Comparison of ENCODE assay signal across 10 mouse cellular contexts in the genomic region with DNA sequence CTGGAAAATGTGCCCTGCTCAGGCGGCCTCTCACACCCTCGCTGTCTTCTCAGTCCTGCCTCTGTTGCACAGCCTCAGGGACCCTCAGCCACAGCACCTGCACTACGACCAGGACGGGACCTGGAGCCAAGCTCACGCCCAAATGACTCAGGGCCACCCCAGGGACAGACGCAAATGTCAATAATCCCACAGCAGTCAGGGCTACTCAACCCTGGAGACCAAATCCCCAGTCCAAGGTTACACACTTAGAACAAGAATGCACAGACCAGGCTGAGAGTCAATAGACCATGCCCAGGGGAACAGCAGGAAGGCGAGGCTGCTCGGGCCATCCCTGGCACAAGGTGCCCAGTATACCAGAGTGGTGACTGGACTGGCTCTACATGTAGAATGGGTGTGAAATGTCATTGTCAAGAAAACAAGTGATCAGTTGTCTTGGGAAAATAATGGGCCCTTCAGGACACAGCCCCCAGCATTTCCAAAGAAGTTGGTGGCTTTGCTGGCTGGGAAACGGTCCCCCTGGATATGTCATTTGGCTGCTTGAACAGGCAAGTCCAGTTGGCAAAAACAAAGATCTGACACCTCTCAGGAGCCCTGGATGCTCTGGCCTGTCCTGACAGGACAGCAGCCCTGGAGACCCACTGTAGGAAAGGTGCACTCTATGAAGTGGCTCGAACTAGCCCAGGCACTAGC. TPM values are rescaled to one million over a fixed set of nuclear protein-coding genes. Genes with fewer than 3 reads are reported as not detected.
DNase-seq lines count a peak whose midpoint lies in the region; TF ChIP-seq lines count a peak whose summit lies in the region.
"Had no signal": no experiment of that assay in that cellular context is flagged by ENCODE, and none has a peak within 500 bp of the region (broad histone marks: within the 10 kb centered on the region; RNA-seq: fewer than 3 reads in every experiment).

No protein-coding gene starts in this region.

- no peak for TF ChIP-seq CTCF in left cerebral cortex, adult 2 months (IDR thresholded peaks at IDR 0.05)

- peak overlapping the region; percentile 32; the same call in 1 of the 2 replicates for H3K27ac ChIP-seq in left cerebral cortex, adult 2 months
- H3K27ac ChIP-seq: embryonic facial prominence, embryonic 12.5 days; macrophage had no signal

- no peak for DNase-seq in left cerebral cortex, adult 2 months (ENCODE audit: extremely low spot score in 1 of 2, low spot score in 2 of 2)
- DNase-seq in left cerebral cortex, adult 9 months (ENCODE audit: low spot score in 2 of 2), result no peak
- peak; percentile 88 for DNase-seq in adrenal gland, adult 2 months
- DNase-seq in cerebellum, postnatal 10 days, result peak; percentile 23 to 26
- peak; percentile 33 for DNase-seq in lung, postnatal 36 days
- DNase-seq in natural killer cell, adult 2 months (ENCODE audit: low spot score in 2 of 2), result no peak
- no peak for DNase-seq in layer of hippocampus, postnatal 10 days (ENCODE audit: low spot score in 2 of 2)
- DNase-seq in spleen, adult 12 weeks (ENCODE audit: low spot score), result no peak

- intact Hi-C loops in left cerebral cortex, adult 2 months (cut with DNase I), result no loop called here

- H3K4me3 ChIP-seq in left cerebral cortex, adult 2 months, result no peak overlapping the region
- H3K4me3 ChIP-seq: embryonic facial prominence, embryonic 12.5 days had no signal

RNA-seq across cellular contexts. Expression of gene Rab11b, which starts 4.8 kb away (rescaled TPM):
- total RNA-seq in left cerebral cortex, adult 2 months (2021), result 100 to 1,000 TPM; 345 to 358 TPM
- 100 to 1,000 TPM; 247 to 267 TPM for total RNA-seq in adrenal gland, adult 2 months (2021)
- 522 and 543 TPM in 2 replicates for polyA plus RNA-seq in adrenal gland, adult 2 months (2012; rRNA removed)
- 100 to 1,000 TPM; 252 to 307 TPM for total RNA-seq in layer of hippocampus, postnatal 10 days (2021)

RNA-seq across cellular contexts. Expression of gene Angptl4, which starts 26.1 kb away (rescaled TPM):
- total RNA-seq in left cerebral cortex, adult 2 months (2021), result 1 to 10 TPM; 3.4 to 4.3 TPM
- total RNA-seq in adrenal gland, adult 2 months (2021), result 100 to 1,000 TPM in 1 of 2 experiments, 10 to 100 TPM in 1; 44.5 to 100 TPM
- 131 and 261 TPM in 2 replicates for polyA plus RNA-seq in adrenal gland, adult 2 months (2012; rRNA removed)
- total RNA-seq in layer of hippocampus, postnatal 10 days (2021), result 1 to 10 TPM; 6.9 to 9.5 TPM

RNA-seq across cellular contexts. Expression of gene March2, which starts 37.1 kb away (rescaled TPM):
- 10 to 100 TPM; 93.2 to 94.9 TPM for total RNA-seq in left cerebral cortex, adult 2 months (2021)
- 100 to 1,000 TPM; 112 to 117 TPM for total RNA-seq in adrenal gland, adult 2 months (2021)
- 150 and 170 TPM in 2 replicates for polyA plus RNA-seq in adrenal gland, adult 2 months (2012; rRNA removed)
- total RNA-seq in layer of hippocampus, postnatal 10 days (2021), result 10 to 100 TPM; 74.1 to 76.0 TPM

RNA-seq across cellular contexts. Expression of gene Kank3, which starts 54.8 kb away (rescaled TPM):
- total RNA-seq in left cerebral cortex, adult 2 months (2021), result 10 to 100 TPM; 32.3 to 38.7 TPM
- total RNA-seq in adrenal gland, adult 2 months (2021), result 10 to 100 TPM; 55.9 to 66.2 TPM
- 164 and 195 TPM in 2 replicates for polyA plus RNA-seq in adrenal gland, adult 2 months (2012; rRNA removed)
- total RNA-seq in layer of hippocampus, postnatal 10 days (2021), result 10 to 100 TPM; 38.0 to 51.2 TPM

Comparison
In these comparisons a context has a peak if more than half of its experiments do, and no peak if none do; other contexts are left out.
1. DNase-seq: peak in adrenal gland, adult 2 months (single experiment), cerebellum, postnatal 10 days (2 of 2) and lung, postnatal 36 days (single experiment); none in left cerebral cortex, adult 2 months (0 of 2), left cerebral cortex, adult 9 months (0 of 2), natural killer cell, adult 2 months (0 of 2), layer of hippocampus, postnatal 10 days (0 of 2) and spleen, adult 12 weeks (single experiment).
2. RNA of gene Angptl4, which starts 26.1 kb away (total RNA-seq): 44.5 to 100 TPM in adrenal gland, adult 2 months; 6.9 to 9.5 TPM in layer of hippocampus, postnatal 10 days and 3.4 to 4.3 TPM in left cerebral cortex, adult 2 months; every median in the first group is over 4 times any median in the second.